Mouse (Mus musculus): ENCODE results near the gene Vgll4.

Vgll4 gene

DNA sequence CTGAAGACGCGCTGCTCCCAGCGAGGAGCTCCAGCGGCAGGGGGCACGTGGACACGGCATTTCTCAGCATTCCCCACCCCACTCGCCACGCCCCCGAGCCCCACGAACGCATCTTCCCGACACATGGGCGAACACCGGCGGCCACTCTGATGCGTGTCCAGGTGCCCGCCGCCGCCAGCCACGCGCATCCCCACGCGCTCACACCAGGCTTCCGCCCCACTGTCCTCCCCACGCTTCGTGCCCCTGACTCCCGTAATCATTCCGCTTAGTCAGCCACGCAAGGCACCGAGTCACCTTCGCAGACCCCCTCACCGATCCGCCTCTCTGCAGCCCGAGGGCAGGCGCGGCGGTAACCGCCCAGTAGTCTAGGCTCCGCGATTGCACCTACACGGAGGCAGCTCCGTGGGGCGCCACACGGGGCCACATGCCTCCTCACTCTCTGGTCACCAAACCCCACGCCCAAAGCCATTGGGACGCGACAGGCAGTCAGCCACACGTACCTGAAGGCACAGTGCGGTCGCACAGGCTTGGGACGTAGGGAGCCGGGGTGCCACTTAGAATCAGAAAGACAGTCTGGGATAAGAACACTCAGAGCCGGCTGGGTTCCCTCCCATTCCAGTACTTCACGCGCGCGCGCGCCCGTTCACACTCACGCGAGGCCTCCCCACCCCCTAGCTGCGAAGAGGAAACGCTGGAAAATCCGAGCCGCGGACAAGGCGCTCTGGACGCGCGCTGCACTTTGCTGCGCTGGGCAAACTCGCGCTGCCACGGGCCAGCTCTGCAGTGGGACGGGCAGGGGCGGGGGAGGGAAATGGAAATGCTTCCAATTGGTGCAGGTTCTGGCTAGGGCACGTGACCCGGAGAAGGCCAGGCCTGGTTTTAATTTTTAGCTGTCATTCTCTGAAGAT, at the start of gene Vgll4:
Gene Vgll4, minus strand, starts transcription at position 782 of the 908 bp plus-strand sequence.
- DNase-seq: peak; percentile 76 to 81

DNA sequence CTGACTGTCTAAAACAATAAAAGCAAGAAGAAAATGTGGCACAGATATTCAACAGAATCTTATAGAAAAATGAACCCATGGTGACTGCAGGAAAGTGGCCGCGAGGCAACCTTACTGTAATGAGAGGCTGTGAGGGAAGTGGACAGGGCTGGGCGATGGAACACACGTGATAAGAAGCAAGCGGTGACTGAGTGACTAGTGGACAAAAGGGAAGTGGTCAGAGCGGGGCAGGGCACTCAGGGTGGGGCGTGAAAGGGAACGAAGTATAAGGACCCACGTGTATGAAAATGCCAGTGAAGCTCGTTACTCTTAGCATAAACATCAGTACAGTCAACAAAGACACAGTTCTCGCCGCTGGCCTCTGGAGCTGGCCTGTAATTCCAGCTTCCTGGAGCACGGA, 45.7 kb upstream of the Vgll4 start:
- no peak for DNase-seq

DNA sequence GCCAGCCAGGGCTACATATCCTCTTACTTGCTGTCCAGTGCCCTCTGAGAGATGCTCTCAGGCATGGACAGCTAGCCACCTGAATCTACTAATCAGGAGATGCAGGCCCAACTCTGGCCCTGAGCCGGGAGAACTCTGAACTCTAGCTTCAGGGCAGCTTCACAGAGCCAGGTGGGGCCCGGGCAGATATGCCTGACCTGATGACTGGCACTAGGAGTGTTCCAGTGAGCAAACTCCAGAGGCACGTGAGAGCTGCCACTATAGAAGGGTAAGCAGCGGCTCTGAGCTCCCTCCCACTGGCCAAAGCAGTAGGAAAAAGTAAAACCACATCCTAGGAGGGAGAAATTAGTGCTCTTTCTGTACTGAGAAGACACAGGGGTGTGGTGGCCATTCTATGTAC, 43.8 kb upstream of the Vgll4 start:
- DNase-seq: no peak

DNA sequence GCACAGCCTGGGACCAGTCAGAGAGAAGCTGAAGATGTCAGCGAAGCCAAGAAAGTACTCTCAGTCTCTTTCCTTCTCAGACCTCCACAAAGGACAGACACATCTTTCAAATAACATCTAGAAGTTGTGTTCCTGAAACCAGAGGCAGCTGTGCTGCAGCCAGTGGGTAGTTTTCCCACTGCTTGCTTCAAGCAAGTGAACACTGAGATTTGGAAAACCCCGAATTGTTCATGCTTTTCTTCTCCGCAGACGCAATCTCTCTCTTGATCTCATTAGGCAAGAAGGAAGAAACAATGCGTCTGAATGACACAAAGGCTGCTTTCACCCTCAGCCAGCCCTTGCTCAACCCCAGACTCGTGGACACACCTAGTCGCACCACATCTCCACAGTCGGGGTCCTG, 42.0 kb upstream of the Vgll4 start:
- no peak for DNase-seq

DNA sequence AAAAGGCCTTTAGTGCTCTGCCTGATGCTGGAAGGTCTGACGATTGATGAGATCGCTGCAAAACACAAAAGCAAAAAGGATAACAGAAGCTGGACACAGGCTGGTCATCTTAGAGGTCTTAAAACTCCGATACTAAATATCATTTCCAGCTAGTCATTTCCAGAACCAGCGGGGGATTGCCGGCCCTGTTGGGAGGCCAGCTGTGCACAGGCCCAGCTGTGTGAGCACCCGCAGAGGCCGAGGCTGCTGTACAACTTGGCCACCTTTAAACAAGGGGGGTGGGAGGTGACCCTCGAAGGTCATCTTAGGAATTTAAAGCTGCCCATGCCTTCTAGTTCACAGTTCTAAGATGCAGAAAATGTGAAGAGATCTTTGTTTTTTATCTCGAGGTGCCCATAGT, 41.0 kb upstream of the Vgll4 start:
- DNase-seq: no peak

DNA sequence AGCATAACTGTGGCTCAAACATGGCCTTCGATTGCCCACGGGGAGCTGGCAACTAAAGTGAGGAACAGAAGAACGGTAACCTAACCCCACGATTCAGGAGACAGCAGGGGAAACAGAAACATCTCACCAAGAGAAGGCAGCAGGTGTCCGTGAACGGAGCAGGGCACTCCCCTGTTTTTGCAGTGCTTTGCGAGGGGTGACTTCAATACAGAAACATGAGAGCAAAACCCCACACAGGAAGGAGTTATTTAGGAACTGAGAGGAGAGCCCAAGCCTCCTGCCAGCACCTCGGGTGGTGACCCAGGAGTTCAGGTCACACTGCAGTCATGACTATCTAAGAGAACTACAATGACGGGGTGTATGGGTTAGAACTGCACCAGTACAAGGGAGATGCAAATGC, 40.5 kb upstream of the Vgll4 start:
- DNase-seq: no peak

DNA sequence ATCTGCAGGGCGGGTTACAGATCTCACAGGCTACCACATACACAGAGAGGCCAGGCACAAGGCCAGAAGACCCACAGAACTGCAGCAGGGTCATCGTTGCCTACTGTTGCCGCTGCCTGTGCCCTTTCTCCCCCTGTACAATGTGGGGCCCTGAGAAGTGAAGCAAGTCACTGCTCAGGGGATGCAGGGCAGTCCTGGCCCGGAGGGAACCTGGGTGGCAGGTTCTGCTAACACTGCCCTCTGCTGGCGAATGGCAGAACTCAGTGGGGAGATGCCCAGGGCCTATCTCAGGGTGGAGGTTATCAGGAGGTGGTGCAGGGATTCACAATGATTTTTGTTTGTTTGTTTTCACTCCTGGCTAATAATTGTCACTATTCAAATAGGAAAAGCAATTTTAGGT, 37.9 kb upstream of the Vgll4 start:
- peak; percentile 86 to 89 for DNase-seq

DNA sequence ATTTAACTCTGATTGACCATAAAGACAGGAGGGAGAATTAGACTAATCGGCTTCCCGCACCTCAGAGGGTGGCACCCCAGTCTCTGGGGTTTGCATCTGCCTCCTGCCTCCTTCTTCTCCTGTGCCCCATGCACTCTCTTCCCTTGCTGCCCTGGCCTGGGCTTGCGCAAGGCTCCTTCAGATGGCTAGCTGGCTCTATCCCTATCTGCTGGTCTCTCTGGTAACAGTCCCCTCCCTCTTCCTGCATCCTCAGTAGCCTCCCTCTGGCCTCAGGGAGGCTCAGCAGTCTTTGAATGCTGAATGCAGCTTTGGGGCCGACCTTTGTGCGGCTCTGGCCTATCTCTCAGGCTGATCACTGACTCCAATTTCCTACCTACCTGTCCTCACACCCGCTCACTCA, 37.2 kb upstream of the Vgll4 start:
- DNase-seq: no peak

DNA sequence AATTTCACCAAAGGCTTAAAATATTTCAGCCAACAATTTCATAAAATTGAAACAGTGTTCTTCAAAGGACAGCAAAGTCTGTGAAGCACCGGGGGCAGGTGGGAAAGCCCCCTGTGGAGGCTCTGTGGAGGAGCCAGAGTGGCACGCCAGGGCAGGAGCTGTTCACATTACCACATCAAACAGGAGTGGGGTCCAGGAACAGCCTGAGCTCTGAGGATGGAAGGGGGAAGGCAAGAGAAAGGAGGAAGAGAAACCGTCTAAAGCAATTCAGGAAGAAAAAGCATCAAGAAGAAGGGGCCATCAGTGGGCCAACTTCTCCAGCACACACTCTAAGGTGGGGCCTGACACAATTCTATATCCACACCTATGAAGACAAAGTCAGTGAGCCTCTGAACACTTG, 36.3 kb upstream of the Vgll4 start:
- DNase-seq: peak in 1 of 2 experiments; percentile 11

DNA sequence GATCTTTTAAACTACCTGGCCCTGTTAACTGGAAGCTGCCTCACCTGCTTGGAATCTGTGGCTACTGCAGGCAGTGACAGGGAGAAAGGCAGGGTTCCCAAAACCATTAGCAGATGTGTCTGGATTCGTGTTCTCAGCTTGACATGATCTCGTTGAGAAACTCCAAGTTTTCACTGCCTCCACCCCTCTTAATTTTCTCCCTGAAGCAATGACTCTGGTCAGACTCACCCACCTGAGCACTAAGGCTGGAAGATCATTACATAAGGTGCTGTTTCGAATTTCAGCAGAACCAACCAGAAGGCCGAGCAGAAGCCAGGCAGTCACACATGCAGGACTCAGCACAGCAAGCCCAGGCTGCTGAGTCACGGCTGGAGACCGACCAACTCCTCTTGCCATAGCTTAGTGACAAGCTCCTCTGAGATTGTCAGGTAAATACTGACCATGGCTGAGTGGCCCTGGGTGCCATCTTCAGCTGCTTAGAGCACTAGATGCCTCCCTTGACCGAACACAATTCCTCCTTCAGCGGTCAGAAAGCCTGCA, 35.6 kb upstream of the Vgll4 start:
- DNase-seq: peak; percentile 76 to 84

DNA sequence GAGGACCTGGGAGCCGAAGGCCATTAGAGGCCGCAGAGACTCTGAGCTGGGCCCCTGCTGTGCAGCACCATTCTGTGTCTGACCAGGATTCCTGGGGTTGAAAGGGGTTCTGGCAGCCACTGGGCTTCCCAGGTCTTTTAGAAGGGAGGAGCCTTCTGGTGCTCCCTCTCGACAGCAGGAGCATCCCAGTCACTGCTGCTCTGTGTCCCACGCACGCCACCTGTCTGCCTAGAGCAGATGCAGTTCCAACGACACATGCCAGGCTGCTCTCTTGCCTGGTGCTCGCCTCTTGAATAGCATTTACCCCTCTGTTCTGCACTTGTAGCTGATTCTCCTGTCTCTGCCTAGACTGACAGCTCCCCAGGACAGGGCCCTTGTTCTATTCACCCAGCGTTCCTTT, 34.8 kb upstream of the Vgll4 start:
- DNase-seq: peak; percentile 64 to 80

DNA sequence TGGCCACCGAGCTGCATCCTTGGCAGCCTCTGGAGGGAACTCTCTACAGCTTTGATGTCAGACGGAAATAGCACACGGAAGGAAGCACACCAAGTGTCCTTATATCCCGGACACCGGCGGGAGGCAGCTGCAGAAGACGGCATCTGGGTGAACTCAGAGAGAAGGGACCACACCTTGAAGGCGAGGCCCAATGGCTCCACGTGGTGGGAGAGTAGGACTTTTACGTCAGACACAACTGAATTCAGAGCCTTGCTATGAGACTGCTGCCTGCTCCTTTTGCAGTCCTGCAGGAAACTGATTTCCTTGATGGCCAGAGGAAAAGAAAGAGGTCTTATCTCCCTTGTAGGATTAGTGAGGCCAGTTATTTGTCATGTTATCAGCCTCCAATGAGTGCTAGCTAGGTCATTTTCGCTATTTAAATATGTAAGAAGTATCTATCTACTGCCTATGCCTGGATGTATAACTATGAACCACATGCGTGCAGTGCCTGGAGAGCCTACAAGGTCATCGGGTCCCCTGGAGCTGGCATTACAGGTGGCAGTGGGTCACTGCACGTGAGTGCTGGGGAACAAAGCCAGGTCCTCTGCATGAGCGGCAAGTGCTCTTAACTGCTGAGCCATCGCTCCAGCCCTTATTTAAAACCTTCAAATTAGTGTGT, 28.7 kb upstream of the Vgll4 start:
- DNase-seq: no peak

DNA sequence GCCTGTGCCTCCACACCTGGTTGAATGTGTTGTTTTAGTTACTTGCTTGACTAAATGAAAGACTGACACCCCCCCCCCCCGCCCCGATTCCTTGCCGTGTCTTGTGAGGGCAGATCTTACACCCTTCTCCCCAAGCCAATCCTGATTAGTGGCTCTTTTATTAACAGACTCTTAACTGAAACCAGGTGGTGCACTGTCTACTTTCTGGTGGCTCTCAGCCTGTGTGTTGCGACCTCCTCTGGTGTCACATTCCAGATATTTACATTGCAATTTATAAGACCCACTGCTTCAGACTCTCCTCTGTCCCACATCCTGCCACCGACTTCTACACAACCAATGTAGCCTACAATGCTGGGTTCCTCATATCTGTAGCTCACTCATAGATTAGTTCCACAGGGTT, 27.7 kb upstream of the Vgll4 start:
- no peak for DNase-seq

DNA sequence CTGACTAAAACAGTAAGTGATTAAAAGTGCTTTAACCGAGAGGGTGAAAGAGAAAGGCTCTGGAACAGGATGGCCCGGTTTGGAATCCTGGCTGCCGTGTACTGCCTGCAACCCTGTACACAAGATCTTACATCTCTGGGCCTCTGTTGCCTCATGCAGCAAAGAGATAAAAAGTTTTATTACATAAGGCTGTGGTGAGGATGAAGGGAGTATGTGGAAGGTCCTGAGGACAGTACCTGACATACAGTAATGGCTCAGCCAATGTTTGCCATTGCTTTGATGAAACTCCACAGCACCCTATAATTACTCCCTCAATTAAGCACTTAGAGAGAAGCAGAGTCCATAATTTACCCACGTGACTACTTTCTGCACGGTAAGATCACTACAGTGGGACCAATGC, 27.1 kb upstream of the Vgll4 start:
- DNase-seq: no peak

DNA sequence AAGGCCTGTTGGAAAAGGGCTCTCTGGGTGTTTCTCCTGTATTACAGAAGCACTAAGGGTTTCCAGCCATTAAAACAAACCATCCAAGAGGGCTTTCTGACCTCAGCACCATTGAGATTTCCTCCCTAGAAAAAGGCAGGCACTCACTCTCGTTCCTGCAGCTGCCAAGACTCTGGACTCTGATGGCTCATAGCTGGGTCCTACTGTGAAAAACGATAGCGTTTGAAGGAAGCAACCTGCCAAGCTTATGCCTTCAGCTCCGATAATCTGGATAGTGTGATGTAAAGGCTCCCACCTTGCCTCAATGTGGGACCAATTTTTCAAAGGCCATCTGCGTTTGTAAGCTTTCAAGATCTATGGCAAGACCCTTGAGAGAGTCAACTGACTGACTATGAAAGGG, 24.3 kb upstream of the Vgll4 start:
- DNase-seq: no peak

DNA sequence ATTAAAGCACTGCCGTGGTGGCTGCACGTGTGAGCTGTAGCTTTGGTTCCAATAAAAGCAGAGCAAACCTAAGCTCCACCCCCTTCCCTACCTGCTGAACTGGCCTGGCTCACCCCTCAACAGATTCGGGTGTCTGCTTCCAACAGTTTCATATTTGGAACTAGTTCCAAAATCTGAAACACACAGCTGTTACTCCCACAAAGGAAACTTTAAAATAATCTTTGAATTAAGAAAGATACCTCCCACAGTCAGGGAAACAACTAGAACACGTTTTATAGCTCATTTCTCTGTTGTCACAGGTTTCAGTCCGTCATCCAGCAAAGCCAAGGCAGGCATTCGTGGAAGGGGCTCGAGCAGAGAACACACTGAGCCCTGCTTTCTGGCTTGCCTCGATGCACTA, 23.9 kb upstream of the Vgll4 start:
- no peak for DNase-seq

DNA sequence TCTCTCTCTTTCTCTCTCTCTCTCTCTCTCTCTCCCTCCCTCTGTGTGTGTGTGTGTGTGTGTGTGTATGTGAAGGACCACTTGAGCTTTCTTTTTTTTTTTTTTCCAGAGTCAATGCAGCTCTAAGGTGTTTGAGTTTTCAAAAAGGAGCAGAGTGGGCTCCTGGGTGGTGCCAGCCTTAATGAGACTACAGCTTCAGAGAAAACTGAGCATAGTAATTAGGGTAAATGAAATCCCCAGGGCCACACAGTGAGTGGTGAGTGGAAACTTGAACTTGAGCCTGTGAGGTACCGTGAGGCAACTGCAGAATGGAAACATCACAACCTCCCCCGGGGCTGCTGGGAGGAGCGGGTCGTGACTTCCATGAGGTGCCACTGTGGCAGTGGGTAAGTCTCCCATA, 22.1 kb upstream of the Vgll4 start:
- DNase-seq: no peak

DNA sequence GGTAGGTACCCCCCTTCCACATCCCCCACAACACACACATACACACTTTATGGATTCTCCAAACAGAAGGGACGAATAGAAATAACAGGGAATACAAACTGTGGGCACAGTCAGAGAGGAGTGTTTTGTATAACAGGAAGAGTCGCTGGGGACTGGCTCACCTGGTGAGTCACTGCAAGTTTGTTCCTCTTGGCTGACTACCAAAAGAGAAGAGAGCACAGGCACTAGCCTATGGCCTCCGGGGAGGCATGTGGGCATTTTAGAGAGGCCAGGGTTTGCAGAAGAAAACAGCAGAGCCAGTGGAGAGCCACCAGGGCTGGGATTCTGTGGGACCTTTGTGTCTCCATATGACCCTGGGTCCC, 18.8 kb upstream of the Vgll4 start:
- DNase-seq: no peak

DNA sequence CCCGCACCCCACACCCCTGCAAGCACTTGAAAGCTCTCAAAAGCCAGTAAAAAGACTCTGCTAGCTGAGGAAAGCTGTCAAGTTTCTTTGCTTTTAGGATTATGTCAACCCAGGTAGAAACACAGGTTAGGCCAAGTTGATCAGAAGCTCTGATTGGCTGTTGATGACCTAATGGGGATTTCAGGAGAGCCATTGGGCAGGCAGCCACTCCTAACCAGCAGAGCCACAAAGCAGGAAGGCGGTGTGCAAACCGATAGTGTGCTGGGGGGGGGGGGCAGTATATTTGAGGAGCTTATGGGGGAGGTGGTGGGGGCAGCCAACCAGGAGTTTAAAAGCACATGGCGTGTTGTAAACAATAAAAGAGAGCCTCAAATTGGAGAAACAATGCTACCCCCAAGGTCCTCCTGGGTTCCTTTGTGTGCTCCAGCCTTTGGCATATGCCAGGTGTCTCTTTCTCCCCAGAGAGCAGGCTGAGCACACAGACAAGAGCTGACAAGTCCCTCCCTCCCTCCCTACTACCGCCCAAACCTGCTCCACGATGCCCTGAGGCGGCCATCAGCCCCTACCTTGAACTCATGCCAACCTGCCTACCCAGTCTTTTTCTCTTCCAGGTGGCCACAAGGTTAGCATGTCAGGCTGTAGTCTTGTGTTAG, 18.3 kb upstream of the Vgll4 start:
- DNase-seq: no peak

DNA sequence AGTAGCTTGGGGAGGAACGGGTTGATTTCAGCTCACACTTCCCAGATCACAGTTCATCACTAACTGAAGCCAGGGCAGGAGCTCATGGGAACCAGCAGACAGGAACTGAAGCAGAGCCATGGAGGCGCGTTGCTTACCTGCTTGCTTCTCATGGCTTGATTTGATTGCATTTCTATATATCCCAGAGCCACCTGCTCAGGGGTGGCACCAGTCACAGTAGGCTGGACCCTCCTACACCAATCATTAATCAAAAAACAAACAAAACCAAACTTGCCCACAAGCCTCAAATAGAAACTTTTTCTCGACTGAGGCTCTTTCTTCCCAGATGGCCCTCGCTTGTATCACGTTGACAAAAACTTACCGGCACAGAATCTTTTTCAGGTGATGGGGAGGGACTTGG, 12.9 kb upstream of the Vgll4 start:
- DNase-seq: no peak

DNA sequence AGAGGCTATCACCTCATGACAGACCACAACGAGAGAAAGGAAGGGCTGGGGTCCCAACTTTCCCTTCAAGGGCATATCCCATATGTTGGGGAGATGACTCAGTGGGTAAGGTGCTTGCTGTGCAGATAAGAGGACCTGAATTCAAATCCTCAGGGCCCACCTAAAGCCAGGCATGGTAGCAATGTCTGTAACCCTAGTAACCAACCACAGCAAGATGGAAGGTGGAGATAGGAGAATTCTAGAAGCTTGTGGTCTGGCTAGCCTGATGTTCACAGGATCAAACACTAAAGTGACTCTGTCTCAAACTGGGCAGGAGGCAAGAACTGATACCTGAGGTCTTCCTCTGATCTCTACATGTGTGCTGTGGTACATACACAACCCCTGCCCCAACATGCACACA, 9.9 kb upstream of the Vgll4 start:
- no peak for DNase-seq

DNA sequence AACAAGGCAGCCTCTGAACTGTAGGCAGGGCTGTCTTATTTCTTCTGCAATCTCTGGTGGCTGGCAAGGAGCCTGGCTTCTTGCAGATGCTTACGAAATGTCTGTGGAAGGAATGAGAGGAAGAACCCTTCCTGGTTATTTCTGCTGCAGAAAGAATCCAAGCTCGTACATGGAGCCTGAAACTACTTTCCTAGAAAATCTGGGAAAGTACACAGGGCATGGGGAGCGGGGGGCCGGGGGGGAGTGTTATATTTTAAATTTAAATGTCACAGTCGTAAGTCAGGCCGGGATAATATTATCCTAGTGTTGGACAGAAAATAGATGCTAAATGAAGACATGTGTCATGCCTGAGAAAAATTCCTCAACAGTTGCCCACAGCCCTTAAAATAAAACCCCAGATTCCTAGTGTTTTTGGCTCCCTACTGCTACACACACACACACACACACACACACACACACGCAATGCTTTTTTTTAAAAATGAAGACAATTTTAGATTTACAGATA, 7.2 kb upstream of the Vgll4 start:
- DNase-seq: no peak

DNA sequence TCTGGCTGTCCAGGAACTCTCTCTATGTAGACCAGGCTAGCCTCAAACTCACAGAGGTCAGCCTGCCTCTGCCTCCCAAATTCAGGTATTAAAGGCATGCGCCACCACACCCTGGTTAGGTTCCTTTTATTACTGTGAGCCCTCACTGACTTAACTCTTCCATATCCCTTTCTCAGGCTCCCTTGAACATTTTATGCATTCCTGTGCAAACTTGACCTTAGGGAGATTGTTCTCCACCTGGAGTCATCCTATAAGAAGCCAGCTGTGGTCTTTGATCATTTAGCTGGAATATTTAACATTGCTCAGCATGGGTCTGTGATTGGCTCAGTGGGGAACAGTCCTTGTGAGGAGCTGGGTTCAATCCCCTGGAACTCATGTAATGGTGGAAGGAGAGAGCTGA, 4.5 kb upstream of the Vgll4 start:
- no peak for DNase-seq

DNA sequence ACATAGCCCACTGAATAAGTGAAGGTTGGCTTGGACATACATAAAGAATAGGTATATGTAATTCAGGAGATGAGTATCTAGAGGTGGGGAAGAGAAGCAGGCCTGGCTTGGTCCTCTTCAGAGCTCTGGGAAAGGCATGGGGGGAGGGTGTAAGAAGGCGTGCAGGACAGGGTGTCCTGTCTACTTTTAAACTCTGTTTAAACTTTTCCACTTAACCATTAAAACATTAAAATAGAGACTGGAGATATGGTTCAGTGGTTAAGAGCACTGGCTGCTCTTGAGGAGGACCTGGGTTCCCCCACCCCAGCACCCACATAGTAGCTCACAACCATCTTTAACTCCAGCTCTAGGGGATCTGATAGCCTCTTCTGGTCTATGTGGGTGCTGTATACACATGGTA, 3.2 kb upstream of the Vgll4 start:
- DNase-seq: no peak

Data from cerebellum, adult 18-20 months (tissue).